Mouse (Mus musculus): Measurements from ENCODE around the gene Atp5s. TPM values are rescaled to one million over a fixed set of nuclear protein-coding genes. Genes with fewer than 3 reads are reported as not detected.

Atp5s gene
- polyA plus RNA-seq, 1 experiment from 2014 or later, result 23.6 TPM

DNA sequence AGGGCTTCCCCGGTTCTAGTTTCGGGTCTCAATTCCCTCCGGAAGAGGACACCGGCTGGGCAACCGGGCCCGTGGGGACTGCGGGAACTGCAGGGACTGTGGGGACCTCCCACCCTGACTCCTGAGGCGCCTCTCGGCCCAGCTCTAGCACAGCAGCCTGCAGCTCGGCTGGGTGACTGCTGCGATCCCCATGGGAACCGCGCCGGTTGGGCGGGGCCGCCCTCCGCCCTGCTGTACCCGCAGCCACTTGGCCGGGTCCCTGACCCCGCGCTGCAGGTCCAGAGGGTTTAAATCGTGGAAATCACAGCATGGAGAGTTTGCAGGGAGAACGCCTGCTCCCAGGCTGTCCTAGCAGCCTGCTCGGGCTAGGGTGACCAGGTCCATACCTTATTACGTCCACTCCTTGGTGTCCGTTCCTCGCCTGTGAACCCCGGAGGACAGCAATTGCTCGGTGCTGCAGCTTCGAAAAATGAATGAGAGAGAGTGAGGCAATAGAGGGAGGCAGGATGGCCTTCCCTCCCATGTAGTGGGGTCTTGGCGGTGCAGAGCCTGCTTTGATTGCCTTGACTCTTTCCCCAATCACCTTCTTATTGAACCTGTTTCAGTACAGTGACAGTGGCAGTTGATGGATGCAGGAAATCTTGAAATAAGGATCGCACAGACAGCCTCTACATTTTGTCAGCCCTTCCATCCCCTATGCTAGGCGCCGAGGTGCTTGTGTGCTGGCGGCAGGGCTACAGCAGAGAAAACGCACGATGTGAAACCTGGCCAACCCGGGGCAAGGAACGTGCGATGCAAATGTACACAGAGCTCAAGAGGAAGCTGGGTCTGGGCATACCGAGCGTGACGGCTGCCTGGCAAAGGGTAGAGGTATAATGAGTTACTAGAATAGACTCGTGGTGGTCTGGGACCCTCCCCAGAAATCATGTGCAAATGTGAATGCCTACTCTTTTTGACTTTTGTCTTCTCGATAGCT, 66.1 kb downstream of the Atp5s start, which contains the start of gene Cdkl1:
Cdkl1 (minus strand) TSS at position 738 of the 976 bp plus-strand sequence.
- H3K27me3 ChIP-seq (ENCODE audit: control insufficient read depth, insufficient read depth, low read length), result peaks cover 4% of the 10 kb centered on the region
- H3K4me2 ChIP-seq (ENCODE audit: low read depth, low read length, severe bottlenecking), result peak within 1 kb of the TSS; percentile 98
- DNase-seq (ENCODE audit: low spot score) (peak; percentile 80), ATAC-seq (replicated peaks; ENCODE audit: low FRiP score) (peak; percentile 91)
- H3K36me3 ChIP-seq (ENCODE audit: control insufficient read depth, insufficient read depth, low read length), result no peaks in the 10 kb centered on the region
- H3K9ac ChIP-seq (ENCODE audit: low read length), result peak within 1 kb of the TSS; percentile 55
- no peak within 1 kb of the TSS for H3K27ac ChIP-seq (ENCODE audit: low read depth, low read length)
- H3K9me3 ChIP-seq (ENCODE audit: control insufficient read depth, low read length), result no peaks in the 10 kb centered on the region
- H3K4me3 ChIP-seq (ENCODE audit: low read depth, low read length), result peak within 1 kb of the TSS; percentile 49
- WGBS, result 2% methylated on average over 43 of the region's 45 CpGs
- H3K4me1 ChIP-seq (replicated peaks; ENCODE audit: control insufficient read depth, insufficient read depth, low read length), result peaks cover 6% of the 10 kb centered on the region; the same call in 1 of the 2 replicates

MicroRNA genes within 50 kb of the gene (microRNA counts, 519-probe panel; counts per million panel counts)
- microRNA mmu-miR-681, result 31.2 counts per million

Small RNA genes within 50 kb of the gene (microRNA-seq; reads per million reads assigned to microRNA genes)
- not detected for gene Mir681 (ENCODE audit: insufficient number of aligned reads)

Other genes with a start within 250 kb of the Atp5s start
- 25.6 and 26.1 TPM in 2 replicates for gene Vcpkmt, start 141.9 kb upstream of the Atp5s start, polyA plus RNA-seq (2014; fragmentation: Nextera tagmentation; extraction: Ambion mirVana)
- 13.1 and 13.3 TPM in 2 replicates for gene Sos2, start 43.1 kb upstream of the Atp5s start, polyA plus RNA-seq (2014; fragmentation: Nextera tagmentation; extraction: Ambion mirVana)
- 16.3 TPM in 2 replicates for gene L2hgdh, start 77 bp upstream of the Atp5s start, polyA plus RNA-seq (2014; fragmentation: Nextera tagmentation; extraction: Ambion mirVana)
- gene Cdkl1, start 66.3 kb downstream of the Atp5s start, polyA plus RNA-seq (2014; fragmentation: Nextera tagmentation; extraction: Ambion mirVana), result 0.31 and 0.81 TPM in 2 replicates
- 29.8 and 32.4 TPM in 2 replicates for gene Atl1, start 167.7 kb downstream of the Atp5s start, polyA plus RNA-seq (2014; fragmentation: Nextera tagmentation; extraction: Ambion mirVana)
- gene Map4k5, start 168.2 kb downstream of the Atp5s start, polyA plus RNA-seq (2014; fragmentation: Nextera tagmentation; extraction: Ambion mirVana), result 31.4 and 32.7 TPM in 2 replicates

Measured in forebrain, embryonic 11.5 days (tissue).